Mouse (Mus musculus) mouse trophoblast stem cell (cell line): ENCODE measurements around the gene St8sia1.

ENCODE experiments used
- in situ Hi-C, 2 experiments: fragments of 300-500 bp; cut with MseI, MboI; formaldehyde crosslinking; loops; 2 replicates in 1 of 2; 3 replicates in 1 of 2; pipeline ENCODE4 v1.15.1; 2025

Gene St8sia1

DNA sequence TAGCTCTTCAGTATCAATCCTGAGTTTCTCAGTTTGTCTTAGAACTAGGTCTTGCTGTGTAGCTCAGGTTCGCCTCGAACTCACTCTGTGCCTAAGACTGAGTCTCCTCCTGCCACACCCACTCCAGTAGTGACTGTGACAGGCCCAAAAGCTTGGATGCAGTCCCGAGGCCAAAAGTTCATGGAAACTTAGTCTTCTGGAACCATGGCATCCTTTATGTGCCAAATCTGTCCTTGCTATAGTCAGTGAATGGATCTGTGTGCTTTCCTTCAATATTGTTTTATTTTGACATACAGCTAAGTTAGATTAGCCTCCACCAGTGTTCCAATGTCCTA, 54.5 kb downstream of the St8sia1 start:
- in situ Hi-C loops: no loop called here

DNA sequence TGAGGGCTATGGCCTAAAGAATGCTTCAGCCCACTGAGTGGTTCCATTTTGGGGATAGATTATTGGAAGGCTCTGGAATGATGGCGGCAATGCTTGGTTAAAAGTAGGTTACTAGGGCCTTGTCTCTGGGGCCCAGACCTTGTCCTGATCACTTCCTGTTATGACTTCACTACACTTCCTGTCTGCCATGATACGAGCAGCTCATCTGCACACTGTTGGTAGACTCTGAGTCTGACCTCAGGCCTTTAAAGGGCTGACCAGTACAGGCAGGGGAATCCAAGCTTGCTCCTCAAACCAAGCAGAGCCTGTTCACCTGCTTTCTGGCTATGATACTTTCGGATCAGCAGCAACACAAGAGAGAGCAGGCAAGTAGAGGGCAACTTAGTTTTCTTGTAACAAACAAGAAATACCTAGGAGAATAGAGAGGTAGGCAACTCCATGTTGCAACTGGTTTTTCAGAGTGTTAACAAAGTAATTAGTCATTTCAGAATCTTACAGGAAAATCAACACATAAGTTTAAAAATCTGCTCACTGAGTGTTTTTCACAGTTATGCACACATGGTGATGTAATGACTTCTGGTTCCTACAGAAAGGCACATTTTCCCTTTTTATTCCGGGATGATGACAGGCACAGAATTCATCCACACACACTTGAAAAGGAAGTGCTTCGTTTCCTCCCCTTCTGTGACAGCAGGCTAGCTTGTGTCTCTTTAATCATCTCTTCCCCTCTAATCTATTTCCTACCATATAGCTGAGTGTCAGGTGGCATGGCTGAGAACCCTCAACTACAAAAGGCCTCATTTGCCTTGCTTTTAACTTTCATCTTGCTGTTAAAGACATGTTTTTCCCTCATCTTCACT, 55.1 kb downstream of the St8sia1 start:
- in situ Hi-C loops: no loop called here

DNA sequence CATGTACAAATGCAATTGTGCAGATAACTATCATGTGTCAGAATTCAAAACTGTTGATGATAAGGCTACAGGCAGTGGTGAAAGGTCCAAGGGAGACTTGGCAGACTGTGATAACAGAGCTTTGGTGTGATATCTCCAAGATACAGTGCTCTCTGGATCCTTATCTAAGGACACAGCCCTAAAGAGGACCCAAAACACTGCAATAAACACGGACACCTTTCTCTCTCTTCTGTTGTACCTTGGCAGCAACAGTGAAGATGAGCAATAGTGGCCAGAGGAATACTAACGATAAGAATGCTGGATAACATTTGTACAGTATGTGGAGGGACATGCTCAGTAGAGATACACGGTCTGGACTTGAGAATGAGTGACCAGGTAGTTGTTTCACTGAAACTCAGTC, 55.8 kb downstream of the St8sia1 start:
- in situ Hi-C loops: no loop called here

DNA sequence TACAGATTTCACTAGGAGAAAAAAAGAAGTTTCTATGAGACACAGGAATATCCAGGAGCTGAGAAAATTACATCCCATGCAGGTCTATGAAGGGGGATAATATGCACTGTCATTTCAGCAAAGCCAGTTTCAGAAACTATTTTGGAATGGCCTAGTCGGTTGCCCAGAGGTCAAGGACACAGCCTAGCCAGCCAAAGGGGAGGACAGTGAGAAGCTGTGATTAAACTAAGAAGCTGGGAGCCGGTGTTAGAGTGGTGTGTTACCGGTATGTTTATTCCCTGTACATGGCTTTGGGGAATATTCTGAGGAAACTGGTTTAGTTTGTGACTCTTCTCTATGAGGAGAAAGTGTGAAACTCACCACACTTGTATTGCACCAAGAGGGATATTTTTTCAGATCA, 68.9 kb downstream of the St8sia1 start:
- in situ Hi-C loops: no loop called here

DNA sequence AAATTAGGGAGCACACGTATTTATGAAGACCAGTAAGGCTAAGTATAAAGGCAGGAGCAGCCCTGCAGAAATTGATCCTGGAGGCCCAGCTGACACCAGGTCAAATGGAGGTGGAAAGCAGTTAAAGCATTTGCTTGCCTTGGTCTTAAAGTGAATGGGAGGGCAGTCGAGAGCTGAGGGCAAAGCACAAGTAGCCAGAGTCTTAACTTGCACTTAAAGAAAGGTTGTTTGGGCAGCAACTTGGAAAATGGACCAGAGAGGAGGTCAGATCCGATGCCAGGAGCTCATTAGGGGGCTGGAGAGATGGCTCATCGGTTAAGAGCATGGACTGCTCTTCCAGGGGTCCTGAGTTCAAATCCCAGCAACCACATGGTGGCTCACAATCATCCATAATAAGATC, 70.5 kb downstream of the St8sia1 start:
- in situ Hi-C loops: no loop called here

DNA sequence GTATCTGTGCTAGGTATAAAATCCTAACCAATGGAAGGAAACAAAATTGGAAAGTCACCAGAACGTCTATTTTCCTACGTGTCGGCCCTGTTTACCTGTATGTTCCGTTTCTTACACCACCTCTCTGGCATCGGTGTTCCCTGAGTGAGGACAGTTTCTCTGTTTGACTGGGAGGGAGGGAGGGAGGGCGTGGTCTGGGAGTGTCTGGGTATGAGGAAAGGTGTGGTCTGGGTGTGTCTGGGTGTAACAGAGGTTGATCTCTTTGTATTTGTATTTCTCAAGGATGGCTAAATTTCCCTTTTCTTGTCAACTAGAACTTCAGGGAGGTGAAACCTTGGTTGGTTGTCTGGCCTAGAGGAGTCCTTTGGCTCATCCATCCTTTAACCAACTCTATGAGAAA, 73.9 kb downstream of the St8sia1 start:
- in situ Hi-C loops: no loop called here

DNA sequence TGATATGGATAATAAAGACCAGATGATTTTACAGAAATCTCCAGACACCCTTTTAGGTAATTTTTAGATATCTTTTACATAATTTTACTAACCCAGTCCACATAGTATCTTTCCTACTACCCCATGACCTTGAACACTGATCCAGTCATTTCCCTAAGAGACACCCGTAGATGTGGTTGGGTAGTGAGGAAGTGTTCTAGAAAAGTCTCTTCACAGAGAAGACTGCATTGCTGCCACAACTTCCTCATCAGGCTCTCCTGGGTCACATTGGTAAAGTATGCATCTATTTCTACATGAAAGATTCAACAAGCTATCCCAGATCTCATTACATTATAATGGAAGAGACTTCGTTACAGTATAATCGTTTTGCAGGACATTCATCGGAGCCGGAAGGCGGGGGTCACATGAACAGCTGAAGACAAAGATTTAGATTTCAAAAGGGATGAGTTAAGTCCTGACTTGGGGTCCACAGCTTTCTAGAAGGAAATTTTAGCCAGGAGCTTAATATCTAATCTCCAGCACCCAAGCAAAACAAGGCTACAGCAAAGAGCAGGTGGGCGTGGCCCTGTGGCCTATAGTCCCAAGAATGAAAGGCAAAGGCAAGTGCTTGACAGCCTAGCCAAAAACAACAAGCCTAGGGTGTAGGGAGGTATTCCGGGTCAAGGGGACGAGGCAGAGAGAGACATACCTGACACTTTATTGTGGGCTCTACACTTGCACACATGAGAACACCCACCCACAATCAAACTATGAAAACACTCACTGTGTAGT, 75.1 kb downstream of the St8sia1 start:
- in situ Hi-C loops: no loop called here

DNA sequence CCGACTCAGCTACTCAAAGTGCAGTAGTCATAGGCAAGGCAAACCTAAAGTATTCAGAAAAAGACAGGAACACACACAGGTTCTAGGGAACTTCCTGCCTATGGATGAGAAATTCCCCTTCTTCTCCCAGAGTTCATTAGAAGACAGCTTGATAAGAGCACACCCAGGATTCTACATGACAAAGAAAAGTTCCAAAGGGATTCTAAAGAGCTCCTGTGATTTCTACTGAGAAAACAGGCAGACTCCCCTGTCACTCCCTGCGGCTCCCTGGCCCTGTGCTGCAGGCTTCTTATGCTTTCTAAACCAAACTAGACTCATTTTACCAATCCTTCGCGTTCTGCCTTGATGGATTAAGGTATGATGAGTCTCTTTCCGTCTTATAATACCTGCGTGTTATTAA, 75.9 kb downstream of the St8sia1 start:
- in situ Hi-C loops: no loop called here

DNA sequence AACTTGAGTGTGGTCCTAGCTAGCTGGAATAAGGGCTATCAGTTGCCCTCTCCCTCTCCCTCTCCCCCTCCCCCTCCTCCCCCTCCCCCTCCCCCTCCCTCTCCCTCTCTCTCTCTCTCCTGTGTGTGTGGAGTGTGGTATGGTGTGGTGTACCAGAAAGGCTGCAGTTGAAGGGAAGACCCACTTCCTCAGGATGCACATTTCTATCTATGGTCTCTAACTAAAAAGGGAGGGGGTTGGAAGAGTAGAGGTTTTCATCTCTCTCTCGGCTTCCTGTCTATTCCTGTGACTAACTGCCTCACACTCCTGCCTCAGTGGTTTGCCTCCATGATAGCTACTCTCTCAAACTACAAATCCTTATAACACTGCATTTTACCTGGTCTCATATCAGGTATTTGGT, 76.9 kb downstream of the St8sia1 start:
- in situ Hi-C loops: no loop called here

DNA sequence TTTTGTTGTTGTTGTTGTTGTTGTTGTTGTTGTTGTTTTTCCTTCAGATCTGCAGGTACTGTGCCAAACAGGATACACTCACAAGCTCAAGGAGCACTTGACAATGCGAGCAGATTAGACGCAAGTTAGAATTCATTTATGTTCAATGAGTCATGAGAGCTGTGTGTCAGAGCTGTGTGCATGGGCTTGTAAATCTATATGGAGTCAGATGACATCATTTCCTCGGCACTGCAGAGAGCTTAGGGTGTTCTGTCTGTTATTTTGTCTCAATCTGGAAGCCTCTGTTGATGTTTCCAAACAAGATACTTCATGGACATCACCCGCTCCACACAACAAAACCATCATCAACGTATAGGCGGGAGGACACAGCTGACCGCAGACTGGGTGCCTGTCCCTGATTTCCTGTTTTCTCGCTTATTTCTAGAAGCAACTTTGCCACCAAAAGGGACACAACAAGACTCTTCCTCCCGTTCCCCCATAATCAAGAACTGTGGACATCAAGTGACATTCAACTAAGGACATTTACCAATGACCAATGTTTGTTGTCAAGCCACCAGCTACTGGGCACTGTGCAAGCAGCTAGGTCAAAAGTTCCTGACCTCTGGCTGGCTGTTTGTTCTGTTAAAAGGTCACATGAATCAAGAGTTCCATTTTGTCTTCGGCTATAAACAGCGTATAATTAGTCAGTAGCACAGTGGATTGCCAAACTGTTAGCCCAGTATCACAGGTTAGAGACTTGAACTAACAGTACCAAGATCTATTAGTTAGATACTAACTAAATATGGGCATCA, 78.7 kb downstream of the St8sia1 start:
- in situ Hi-C loops: no loop called here

DNA sequence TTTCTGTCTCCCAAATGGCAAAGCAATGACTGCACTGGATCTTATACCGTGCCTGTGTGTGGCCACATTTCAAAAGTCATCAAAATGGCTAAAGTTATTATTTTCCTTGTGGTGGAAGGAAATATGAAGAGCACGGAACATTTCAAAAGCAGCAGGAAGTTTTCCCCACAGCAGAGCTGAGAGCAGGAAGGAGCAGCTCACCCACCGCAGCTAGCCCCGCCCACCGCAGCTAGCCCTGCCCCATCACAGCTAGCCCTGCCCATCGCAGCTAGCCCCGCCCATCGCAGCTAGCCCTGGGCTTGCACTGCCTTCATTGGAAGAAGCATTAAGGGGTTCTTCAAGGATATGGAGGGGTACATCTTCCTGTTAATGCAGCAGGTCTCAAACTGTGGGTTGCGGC, 80.1 kb downstream of the St8sia1 start:
- in situ Hi-C loops: no loop called here

DNA sequence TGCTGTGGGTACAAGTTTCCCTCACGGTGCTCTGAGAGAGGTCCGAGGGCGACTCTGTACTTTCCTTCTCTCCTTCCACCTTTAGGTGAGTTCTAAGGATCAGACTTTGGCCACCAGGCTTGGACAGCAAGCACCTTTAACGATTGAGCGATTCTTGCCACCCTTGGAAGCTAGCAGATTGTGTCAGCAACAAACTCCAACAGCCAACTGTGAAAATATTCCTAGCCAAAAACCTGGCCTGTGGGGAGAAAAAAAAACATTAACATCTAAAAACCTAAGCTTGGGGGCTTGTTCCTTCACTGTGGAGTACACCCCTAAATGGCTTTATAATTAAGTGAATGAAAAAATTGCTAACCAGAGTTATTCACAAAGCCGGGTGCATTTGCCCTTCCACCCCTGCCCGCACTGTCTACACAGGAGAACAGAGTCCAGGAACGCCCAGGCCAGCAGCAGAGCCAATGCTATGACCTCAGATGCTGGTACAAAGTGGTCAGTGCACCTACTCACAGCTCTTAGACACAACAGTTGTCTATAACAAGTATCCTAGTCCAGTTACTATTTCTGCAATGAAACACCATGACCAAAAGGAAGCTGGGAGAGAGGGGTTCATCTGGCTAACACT, 83.3 kb downstream of the St8sia1 start:
- in situ Hi-C loops: no loop called here

DNA sequence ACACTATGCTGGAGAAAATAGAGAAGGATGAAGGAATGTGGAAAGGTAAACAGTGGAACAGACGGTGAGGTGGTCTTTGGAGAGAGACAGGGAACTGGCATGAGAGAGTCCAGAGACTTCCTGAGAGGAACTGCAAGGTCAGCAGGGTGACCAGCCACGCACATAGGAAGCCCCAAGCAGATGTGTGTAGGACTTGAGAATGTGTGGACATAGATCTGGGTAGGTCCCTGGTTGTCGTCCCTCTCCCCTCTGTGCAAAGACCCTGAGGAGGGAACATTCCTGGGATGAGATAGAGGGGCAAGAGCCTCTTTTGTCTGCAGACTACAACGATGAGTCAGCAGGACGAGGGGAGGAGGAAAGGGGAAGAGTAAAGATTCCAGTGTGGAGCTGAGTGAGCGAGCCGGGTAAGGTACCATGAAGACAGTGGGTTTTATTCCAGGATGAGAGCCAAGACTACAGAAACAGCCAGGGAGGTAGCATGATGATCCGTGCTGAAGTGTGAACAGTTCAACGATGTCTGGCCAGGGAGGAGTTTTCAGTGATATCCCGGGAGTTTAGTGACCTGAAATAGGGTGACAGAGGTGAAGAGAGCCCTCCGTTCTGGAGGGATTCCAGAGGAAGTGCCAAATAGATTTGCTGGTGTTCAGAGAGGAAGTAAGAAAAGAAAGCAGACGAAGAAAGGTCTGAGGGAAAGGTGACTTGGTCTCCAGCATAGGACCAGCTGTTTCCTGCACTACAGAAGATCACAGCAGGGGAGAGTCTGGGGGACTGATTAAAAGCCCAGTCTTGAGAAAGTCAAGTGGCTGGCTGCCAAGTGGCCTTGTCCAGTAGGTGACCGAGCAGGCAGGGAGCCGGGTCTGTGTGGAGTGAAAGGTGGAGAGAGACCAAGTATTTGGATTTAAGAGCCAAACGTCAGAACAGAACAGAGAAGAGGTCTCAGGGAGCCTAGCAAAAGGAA, 85.2 kb downstream of the St8sia1 start:
- in situ Hi-C loops: no loop called here

DNA sequence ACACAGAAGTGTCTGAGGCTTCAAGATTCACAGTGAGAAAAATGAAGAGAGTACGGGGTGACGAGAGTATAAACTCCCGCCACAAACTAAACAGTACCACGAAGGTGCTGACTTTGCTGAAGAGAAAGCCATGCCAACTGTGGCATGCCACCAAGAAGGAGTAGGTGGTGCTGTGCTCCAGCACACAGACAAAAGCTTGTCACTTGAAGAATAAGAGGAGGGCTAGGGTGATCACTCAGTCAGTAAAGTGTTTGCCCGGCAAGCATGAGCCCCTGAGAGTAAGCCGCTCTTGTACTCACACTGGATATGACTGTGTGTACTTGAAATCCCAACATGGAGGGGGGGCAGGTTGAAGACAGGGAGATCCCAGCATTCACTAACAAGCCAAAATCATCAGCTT, 87.0 kb downstream of the St8sia1 start:
- in situ Hi-C loops: no loop called here

DNA sequence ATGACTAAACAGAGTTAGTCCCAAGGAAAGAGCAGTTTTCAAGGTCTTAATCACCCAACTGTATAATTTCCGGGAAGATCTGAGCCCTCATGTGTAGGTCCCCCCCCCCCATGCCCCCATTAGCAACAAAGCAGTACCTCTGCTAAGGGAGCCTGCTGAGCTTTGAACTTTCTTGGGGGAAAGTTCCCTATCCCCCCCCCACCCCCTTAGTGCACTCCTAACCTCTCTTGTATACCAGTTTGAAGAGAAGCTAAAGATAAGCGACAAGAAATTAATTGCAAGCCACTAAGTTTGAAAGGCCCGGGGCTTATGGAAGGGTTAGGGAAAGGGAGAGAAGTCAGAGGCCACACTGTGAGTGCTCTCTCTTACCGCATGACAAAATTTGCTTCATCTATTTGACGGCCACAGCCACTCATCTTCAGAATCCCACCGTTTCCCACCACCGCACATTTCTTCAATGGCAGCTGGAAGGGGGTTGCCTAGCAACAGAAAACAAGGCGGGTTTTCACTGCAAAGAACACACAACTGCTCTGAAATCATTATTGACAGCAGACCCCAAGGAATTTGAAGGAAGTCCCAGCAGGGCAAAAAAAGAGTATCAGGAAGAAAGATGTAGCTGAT, 87.9 kb downstream of the St8sia1 start:
- in situ Hi-C loops: no loop called here

DNA sequence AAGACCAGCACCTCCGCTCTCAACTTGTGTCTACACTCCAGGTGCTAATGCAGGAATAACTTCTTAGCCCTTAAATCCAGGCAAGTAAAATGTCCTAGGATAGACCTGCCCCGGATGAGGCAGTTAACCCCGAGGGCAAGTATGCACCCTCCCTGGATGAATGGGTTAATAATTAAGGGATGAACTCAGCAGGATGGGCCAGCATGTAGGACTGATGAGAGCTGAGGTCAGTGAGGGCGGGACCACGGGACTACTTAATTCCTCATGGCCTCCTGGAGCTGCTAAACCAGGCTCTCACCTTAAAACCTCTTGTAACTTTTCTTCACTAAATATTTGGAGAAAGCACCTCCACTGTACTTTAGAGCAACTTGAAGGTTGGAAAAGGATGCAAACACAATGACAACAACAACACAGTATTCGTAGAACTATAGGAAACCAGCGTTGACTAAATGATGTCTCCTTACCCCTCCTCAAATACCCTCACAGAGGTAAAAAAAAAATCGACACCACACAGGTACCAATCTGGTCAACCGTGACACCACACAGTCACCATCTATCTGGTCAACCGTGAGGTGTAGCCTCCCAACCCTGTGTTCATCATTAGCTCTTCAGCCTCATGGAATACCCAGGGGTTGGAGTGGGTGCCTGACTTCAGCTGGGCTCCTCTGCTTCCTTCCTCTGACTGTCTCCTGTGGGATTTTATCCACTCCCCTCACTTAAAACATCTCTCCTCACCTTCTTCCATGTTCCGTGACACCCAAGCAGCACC, 90.3 kb downstream of the St8sia1 start:
- in situ Hi-C loops: no loop called here

DNA sequence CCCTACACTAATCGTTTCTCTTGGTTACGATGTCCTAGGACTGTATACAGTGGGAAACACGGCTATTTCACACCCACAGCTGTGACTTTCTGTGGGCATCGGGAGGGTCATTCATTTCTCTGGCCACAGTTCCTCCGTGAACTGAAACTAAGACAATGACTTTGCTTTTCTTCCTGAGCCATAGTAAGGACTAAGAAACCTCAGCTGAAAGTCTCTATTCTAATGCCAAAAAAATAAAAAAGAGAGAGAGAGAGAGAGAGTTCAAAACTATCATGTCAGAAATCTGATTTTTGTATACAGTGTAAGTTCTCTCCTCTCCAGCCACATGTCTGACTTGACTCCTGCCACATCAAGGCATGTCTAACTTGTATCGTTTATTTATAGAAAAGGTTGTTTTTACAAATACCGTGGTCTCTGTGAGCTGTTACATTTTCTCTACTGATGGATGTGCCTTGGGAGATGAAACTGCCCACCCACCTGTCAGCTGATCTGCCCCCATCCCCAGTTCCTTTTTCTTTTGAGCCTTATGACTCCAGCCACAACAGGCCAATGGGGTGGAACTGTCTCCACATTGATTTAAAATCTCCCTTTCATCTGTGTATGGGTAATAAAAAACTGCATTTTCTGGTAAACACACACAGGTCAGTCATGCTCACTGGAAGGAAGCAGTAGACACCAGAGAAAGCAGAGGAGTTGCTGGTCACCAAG, 94.4 kb downstream of the St8sia1 start:
- in situ Hi-C loops: no loop called here

DNA sequence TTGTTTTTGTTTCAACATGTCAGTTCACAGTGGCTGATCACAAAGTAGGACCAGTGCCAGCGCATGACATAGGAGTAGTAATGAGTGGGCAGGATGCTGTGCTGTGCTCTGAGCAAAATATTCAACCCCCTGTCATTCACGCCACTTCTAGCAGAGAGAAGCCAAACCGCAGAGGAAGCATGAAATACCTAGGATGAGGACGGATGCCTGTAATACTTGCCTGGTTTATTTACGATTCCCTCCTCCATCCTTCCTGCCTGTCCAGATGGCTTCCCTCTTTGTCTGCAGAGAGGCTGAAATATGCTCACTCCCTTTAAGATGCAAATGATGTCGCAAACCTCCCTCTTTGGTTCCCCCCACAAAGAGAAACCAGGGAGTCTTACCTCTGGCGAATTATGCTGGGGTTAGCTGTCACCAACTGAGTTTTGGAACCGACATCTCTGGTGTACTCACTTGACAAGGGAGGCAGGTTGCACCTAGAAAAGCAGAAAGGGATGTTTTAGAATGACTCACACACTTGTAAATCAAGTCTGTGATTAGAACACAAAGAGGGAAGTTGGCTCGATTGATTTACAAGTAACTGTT, 96.7 kb downstream of the St8sia1 start:
- in situ Hi-C loops: no loop called here

DNA sequence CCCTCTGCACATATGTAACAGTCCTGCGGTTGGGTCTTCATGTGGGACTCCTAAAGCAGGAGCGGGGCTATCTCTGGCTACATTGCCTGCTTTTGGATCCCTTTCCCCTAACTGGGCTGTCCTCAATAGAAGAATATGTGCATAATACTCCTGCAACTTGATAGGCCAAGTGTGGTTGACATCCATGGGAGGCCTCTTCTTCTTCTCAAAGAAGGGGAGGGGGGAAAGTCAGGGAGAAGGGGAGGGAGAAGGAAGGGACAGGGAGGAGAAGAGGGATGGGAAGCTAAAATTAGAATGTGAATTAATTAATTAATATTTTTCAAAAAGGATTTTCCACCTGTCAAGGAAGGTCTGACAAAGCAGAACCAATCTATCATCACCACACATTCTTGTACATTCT, 97.2 kb downstream of the St8sia1 start:
- in situ Hi-C loops: no loop called here
